Mouse (Mus musculus) liver (tissue): ENCODE data around the gene Olfr944.

Source experiments
- DNase-seq: peaks from one replicate; pipeline ENCODE4 v3.0.0-alpha.2; 2020; ENCODE audit warnings: mixed read lengths

The Olfr944 gene

DNA sequence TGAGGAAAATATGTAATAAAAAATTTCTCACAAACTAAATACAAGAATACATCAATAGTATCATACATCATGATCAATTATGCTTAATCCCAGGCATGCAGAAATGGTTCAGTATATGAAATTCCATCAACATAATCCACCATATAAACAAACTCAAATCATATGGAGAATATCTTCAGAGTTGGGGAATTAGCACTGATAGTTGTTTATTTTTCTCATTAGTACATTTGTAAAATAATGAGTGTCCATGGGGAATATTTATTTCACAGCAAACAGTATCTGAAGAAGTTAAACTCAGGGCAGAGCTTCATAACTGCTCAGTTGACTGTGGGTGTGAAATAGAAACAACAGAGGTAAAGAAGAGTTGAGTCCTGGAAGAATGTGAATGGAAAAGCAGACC, at the start of gene Olfr944:
TSS of gene Olfr944 (plus strand) at position 301 of the 400 bp plus-strand sequence.
- no peak for DNase-seq

DNA sequence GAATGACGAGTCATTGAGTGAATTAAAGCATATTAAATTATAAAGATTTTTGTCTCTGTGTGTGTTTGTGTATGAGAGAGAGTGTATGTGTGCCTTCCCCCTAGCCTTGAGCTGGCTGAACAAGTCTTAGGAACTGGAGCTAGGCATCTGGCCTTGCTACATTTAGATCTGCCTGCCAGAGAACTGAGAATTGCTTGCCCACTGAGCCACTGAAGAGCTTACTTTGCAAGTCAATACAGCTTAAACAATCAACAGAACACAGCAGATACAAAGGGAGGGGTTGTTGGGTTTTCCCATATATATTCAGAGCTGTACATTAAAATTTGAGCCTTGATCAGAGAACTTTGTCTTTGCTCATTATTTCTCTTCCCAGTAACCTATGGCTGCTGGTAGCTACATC, 49.3 kb upstream of the Olfr944 start:
- no peak for DNase-seq

DNA sequence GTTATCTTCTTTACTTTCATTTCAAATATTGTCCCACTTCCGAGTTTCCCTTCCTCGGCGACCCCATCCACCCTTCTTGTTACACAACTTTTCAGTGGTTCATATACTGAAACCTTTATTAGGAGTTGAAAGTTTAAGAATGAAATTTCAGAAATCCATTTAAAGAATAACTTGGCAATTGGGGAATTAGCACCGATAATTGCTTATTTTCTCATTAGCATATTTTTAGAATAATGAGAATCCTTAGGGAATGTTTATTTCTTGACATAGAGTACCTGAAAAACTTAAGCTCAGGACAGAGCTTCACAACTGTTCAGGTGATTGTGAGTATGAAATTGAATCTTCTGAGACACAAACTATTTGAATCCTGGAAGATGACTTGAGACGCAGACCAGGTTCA, 35.7 kb upstream of the Olfr944 start, which contains the start of gene Olfr943:
TSS of gene Olfr943 (plus strand) at position 301 of the 400 bp plus-strand sequence.
- DNase-seq, result no peak

DNA sequence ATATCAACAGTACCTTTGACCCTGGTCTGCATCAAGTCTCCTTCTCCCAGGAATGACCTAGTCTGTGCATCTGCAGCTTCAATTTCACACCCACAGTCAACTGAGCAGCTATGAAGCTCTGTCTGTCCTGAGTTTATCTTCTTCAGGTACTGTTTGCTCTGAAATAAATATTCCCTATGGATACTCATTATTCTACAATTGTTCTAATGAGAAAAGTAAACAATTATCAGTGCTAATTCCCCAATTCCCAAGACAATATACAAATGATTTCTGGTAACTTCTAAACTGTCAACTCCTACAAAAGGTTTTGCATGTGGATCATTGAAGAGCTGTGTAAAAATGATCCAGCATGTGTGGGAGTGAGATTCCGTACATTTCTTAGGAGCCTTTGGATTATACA, 48.2 kb downstream of the Olfr944 start, which contains the start of gene Olfr1537:
TSS of gene Olfr1537 (minus strand) at position 101 of the 400 bp plus-strand sequence.
- no peak for DNase-seq
